Mouse (Mus musculus): Measurements from ENCODE around the gene Ptprd.

Gene Ptprd

DNA sequence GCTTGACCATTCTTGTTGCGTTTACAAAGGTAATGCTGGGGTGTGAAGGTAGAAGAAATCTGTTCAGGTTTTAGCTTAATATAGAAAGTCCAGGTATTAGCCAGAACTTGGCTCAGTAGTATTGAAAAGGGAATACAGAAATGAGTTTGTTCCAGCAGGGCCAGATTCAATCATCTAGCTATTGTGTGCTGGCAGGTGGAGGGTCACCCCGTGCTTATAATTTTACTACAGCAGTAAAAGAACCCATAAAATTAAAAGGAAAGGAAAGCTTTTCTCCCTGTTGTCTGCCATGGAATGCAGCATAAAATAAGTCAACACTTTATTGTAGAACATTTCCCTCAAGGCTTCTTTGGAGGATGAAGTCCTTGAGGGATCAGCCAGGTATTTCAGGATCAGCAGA lies 1558.8 kb downstream of the Ptprd start:
- in situ Hi-C loops (cut with MboI, MseI): no loop called here

GRCm38 (mm10) chr4:76621740-76622139 lies 1590.0 kb downstream of the Ptprd start:
- in situ Hi-C loops (cut with MboI, MseI): no loop called here

- in situ Hi-C loops (cut with MboI, MseI): no loop called here
These were observed 1595.1 kb downstream of the Ptprd start for GRCm38 (mm10) chr4:76616614-76617013.

- in situ Hi-C loops (cut with MboI, MseI): no loop called here
These were observed 1603.5 kb downstream of the Ptprd start for GRCm38 (mm10) chr4:76608246-76608645.

GRCm38 (mm10) chr4:76606808-76607207 lies 1605.0 kb downstream of the Ptprd start:
- in situ Hi-C loops (cut with MboI, MseI): no loop called here

DNA sequence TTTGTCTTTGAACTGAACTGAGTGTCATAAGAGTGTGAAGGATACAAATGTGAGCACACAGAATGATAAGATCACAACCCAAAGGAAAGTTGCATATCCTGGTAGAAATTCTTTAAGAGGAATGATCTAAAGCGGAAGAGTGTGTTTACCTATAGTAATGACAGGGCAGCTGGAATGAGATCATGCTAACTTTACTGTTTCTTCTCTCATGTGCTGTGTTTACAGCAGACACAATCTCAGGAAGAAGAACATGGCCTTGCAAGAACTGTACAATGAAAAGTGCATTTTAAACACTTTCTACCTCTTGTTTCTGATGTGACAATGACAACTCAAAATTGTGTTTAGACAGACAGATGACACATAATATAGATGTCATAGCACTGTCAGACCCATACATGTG lies 1621.0 kb downstream of the Ptprd start:
- in situ Hi-C loops (cut with MboI, MseI): no loop called here

- in situ Hi-C loops (cut with MboI, MseI): no loop called here
These were observed 1628.7 kb downstream of the Ptprd start for GRCm38 (mm10) chr4:76583025-76583424.

DNA sequence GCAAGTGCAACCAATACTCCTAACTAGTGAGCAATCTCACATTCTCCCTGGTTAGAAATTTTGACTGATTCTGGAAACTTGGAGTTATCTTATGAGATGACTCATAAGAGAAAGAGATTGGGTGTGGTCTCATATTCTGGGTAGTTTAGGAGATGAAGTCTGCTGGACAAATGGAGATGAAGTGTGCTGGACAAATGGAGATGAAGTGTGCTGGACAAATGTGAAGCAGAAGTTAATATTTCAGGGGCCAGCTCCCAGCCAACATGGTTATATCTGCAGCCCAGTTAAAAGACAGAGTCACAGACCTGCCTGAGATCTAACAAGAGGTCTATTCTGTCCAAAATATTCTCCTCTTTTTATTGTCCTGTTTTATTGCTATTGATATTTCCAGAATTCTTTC lies 1645.8 kb downstream of the Ptprd start:
- in situ Hi-C loops (cut with MboI, MseI): no loop called here

DNA sequence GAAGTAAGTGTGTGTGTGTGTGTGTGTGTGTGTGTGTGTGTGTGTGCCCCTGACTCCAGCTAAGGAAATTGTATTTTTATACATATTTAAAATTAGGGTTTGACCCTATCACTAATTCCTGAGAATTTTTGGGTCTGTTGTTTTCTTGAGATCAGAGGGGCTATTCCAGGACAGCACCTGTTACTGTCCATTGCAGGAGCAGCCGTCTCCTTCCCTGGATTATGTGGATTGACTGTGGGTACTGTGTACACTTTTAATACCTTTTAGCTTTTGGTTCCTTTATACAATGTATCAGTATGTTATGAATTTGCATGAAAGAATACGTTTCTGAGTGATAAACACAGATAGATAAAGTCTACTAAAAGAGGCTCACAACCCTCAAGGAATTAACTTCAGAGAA lies 1670.0 kb downstream of the Ptprd start:
- in situ Hi-C loops (cut with MboI, MseI): no loop called here

GRCm38 (mm10) chr4:76532926-76533325 lies 1678.8 kb downstream of the Ptprd start:
- in situ Hi-C loops (cut with MboI, MseI): no loop called here

GRCm38 (mm10) chr4:76525281-76525680 lies 1686.5 kb downstream of the Ptprd start:
- in situ Hi-C loops (cut with MboI, MseI): no loop called here

GRCm38 (mm10) chr4:76503279-76503601 lies 1708.5 kb downstream of the Ptprd start:
- in situ Hi-C loops (cut with MboI, MseI): no loop called here

GRCm38 (mm10) chr4:76502575-76503278 lies 1709.0 kb downstream of the Ptprd start:
- in situ Hi-C loops (cut with MboI, MseI): no loop called here

DNA sequence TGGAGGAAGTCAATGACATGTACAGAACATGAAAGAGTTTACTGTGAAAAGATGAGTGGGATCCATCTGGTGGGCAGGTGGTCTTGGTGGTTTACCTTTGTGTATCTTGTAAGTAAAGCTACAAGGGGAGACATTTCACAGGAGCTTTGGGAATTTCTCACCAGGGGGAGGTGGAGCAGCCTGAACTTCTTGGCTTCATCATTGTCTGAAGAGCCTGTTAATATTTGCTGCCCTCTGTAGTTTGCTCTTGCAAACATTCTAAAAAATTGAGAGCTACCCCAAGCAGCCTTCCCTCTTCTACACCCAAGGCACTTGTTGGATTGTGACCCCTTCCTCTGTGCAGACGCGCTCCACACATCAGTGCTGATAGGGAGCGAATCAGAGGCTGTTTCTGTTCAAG lies 1725.9 kb downstream of the Ptprd start:
- in situ Hi-C loops (cut with MboI, MseI): no loop called here

GRCm38 (mm10) chr4:76468366-76469100 lies 1743.2 kb downstream of the Ptprd start:
- in situ Hi-C loops (cut with MboI, MseI): no loop called here

- in situ Hi-C loops (cut with MboI, MseI): no loop called here
These were observed 1747.1 kb downstream of the Ptprd start for GRCm38 (mm10) chr4:76464682-76465081.

- in situ Hi-C loops (cut with MboI, MseI): no loop called here
These were observed 1750.4 kb downstream of the Ptprd start for GRCm38 (mm10) chr4:76461336-76461735.

- in situ Hi-C loops (cut with MboI, MseI): no loop called here
These were observed 1751.2 kb downstream of the Ptprd start for GRCm38 (mm10) chr4:76460556-76460955.

GRCm38 (mm10) chr4:76459621-76460020 lies 1752.1 kb downstream of the Ptprd start:
- in situ Hi-C loops (cut with MboI, MseI): no loop called here

DNA sequence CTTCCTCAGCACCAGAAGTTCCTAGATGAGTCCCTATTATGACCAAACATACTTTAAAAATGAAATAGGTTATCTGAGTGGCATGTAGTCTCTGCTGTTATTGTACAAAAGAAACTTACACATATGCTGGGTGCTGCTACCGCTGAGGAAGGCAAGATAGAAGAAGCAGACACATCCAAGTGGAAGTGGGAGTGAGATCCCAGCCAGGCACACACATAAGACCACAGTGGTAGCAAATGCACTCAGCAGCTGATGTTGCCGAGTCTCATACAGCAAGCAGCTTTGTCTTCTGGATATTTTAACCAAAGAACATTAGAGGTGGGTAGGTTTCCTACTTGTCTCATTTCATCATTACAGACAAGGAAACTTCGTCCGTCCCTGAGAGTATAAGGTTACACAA lies 1759.5 kb downstream of the Ptprd start:
- in situ Hi-C loops (cut with MboI, MseI): no loop called here

- in situ Hi-C loops (cut with MboI, MseI): no loop called here
These were observed 1760.7 kb downstream of the Ptprd start for GRCm38 (mm10) chr4:76451019-76451552.

- in situ Hi-C loops (cut with MboI, MseI): no loop called here
These were observed 1761.3 kb downstream of the Ptprd start for GRCm38 (mm10) chr4:76450351-76451018.
